13 mouse cellular contexts compared by ENCODE assay signal in the genomic region with DNA sequence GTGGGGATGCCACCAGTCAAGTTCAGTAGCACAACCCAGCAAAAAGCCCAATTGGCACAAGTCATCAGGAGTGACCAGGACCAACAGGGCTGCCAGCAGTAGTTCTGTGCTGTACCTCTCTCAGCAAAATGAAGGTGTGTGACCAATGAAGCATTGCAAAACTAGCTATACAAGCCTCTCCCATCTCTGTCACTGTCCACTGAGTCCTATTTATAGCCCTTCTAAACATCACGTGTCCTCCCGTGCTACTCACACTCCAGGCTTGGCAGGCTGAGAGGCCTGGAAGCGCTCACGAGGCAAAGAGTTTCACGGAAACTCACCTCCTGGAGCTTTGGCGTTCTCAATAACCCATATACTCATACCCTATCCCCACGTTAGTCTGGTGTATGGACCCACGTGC. TPM values are rescaled to one million over a fixed set of nuclear protein-coding genes. Genes with fewer than 3 reads are reported as not detected.
DNase-seq lines count a peak whose midpoint lies in the region; ATAC-seq and TF ChIP-seq lines count a peak whose summit lies in the region.
"Had no signal": no experiment of that assay in that cellular context is flagged by ENCODE, and none has a peak within 500 bp of the region (broad histone marks: within the 10 kb centered on the region; RNA-seq: fewer than 3 reads in every experiment).

No protein-coding gene starts in this region.

- WGBS in heart, embryonic 16.5 days, result 41% methylated on average over 8 of the region's 8 CpGs
- WGBS in kidney, postnatal 0 days, result 46% methylated on average over 8 of the region's 8 CpGs
- WGBS in forebrain, postnatal 0 days, result 84% methylated on average over 8 of the region's 8 CpGs

- H3K9me3 ChIP-seq in heart, embryonic 16.5 days (replicated peaks; ENCODE audit: control insufficient read depth, low read length), result no peaks in the 10 kb centered on the region
- no peaks in the 10 kb centered on the region for H3K9me3 ChIP-seq in kidney, postnatal 0 days (replicated peaks; ENCODE audit: low read length)
- no peaks in the 10 kb centered on the region for H3K9me3 ChIP-seq in forebrain, postnatal 0 days (ENCODE audit: low read length)
- H3K9me3 ChIP-seq: hindbrain, embryonic 13.5 days; limb, embryonic 12.5 days had no signal

- H3K4me1 ChIP-seq in heart, embryonic 16.5 days (ENCODE audit: control insufficient read depth, insufficient read depth, low read length), result no peaks in the 10 kb centered on the region
- H3K4me1 ChIP-seq in kidney, postnatal 0 days (replicated peaks; ENCODE audit: insufficient read depth, low read length), result peaks cover 5% of the 10 kb centered on the region; the same call in 1 of the 2 replicates
- no peaks in the 10 kb centered on the region for H3K4me1 ChIP-seq in forebrain, postnatal 0 days (ENCODE audit: insufficient read depth)
- H3K4me1 ChIP-seq: hindbrain, embryonic 13.5 days; limb, embryonic 12.5 days had no signal

- ATAC-seq in heart, embryonic 16.5 days (replicated peaks; ENCODE audit: extremely low read depth, insufficient read depth, low FRiP score), result peak; percentile 94
- peak; percentile 94 for ATAC-seq in kidney, postnatal 0 days (replicated peaks; ENCODE audit: low FRiP score, low read depth)
- ATAC-seq in forebrain, postnatal 0 days, result no peak
- ATAC-seq: forebrain, embryonic 14.5 days had no signal

- H3K27me3 ChIP-seq in heart, embryonic 16.5 days (ENCODE audit: control insufficient read depth, insufficient read depth, low read length), result no peaks in the 10 kb centered on the region
- no peaks in the 10 kb centered on the region for H3K27me3 ChIP-seq in kidney, postnatal 0 days (ENCODE audit: insufficient read depth, low read length)
- no peaks in the 10 kb centered on the region for H3K27me3 ChIP-seq in forebrain, postnatal 0 days (ENCODE audit: insufficient read depth, low read length)
- H3K27me3 ChIP-seq: hindbrain, embryonic 13.5 days; limb, embryonic 12.5 days had no signal

- no peak overlapping the region for H3K4me2 ChIP-seq in heart, embryonic 16.5 days (ENCODE audit: low read depth, low read length)
- H3K4me2 ChIP-seq in kidney, postnatal 0 days (ENCODE audit: low read length), result no peak overlapping the region
- H3K4me2 ChIP-seq in forebrain, postnatal 0 days (ENCODE audit: low read depth), result no peak overlapping the region
- H3K4me2 ChIP-seq: hindbrain, embryonic 13.5 days; limb, embryonic 12.5 days had no signal

- H3K27ac ChIP-seq in gastrocnemius, adult 2 months, result peak overlapping the region; percentile 75
- H3K27ac ChIP-seq in heart, embryonic 16.5 days (ENCODE audit: low read length), result peak overlapping the region; percentile 8
- H3K27ac ChIP-seq in kidney, postnatal 0 days, result peak overlapping the region; percentile 19; the same call in 1 of the 2 replicates
- no peak overlapping the region for H3K27ac ChIP-seq in forebrain, postnatal 0 days (ENCODE audit: low read depth, low read length)
- H3K27ac ChIP-seq: hindbrain, embryonic 13.5 days; limb, embryonic 12.5 days; macrophage had no signal

- 0 out of 2 replicates have a peak, but pooled peaks cover 2% of the 10 kb centered on the region for H3K36me3 ChIP-seq in heart, embryonic 16.5 days (ENCODE audit: control insufficient read depth, insufficient read depth)
- H3K36me3 ChIP-seq in kidney, postnatal 0 days (ENCODE audit: insufficient read depth, low read length), result no peaks in the 10 kb centered on the region
- H3K36me3 ChIP-seq in forebrain, postnatal 0 days (ENCODE audit: insufficient read depth), result no peaks in the 10 kb centered on the region
- H3K36me3 ChIP-seq: hindbrain, embryonic 13.5 days; limb, embryonic 12.5 days had no signal

- no peak overlapping the region for H3K4me3 ChIP-seq in gastrocnemius, adult 2 months
- H3K4me3 ChIP-seq in heart, embryonic 16.5 days (ENCODE audit: low read length), result no peak overlapping the region
- no peak overlapping the region for H3K4me3 ChIP-seq in kidney, postnatal 0 days (replicated peaks; ENCODE audit: low read depth, low read length)
- no peak overlapping the region for H3K4me3 ChIP-seq in forebrain, postnatal 0 days (ENCODE audit: low read depth, low read length)
- H3K4me3 ChIP-seq: hindbrain, embryonic 13.5 days; limb, embryonic 12.5 days had no signal

- intact Hi-C loops in gastrocnemius, adult 2 months (cut with DNase I), result loop anchor here (5.0 to 10.0 kb wide), 2 partner anchors 65 to 377 kb away; a partner anchor contains a TSS

- peak; percentile 61 for DNase-seq in gastrocnemius, adult 2 months
- DNase-seq in gastrocnemius, postnatal 25 days, result no peak
- peak; percentile 50 for DNase-seq in adrenal gland, postnatal 14 days
- DNase-seq in kidney, postnatal 0 days (ENCODE audit: low spot score), result peak; percentile 37
- no peak for DNase-seq in right cerebral cortex, postnatal 4 days
- no peak for DNase-seq in forebrain, postnatal 0 days
- no peak for DNase-seq in B cell, adult 2 months
- DNase-seq: layer of hippocampus, adult 9-11 months had no signal

- no peak for TF ChIP-seq CTCF in gastrocnemius, adult 2 months (IDR thresholded peaks at IDR 0.05)
- TF ChIP-seq CTCF in kidney, postnatal 0 days (IDR thresholded peaks at IDR 0.05; ENCODE audit: low read depth), result no peak
- no peak for TF ChIP-seq CTCF in forebrain, postnatal 0 days (IDR thresholded peaks at IDR 0.05; ENCODE audit: low read depth)

- H3K9ac ChIP-seq in heart, embryonic 16.5 days (ENCODE audit: low read length), result no peak overlapping the region
- no peak overlapping the region for H3K9ac ChIP-seq in kidney, postnatal 0 days (ENCODE audit: low read depth, low read length)
- no peak overlapping the region for H3K9ac ChIP-seq in forebrain, postnatal 0 days
- H3K9ac ChIP-seq: hindbrain, embryonic 13.5 days; limb, embryonic 12.5 days had no signal

RNA-seq across cellular contexts. Expression of a gene that starts 17.1 kb away (rescaled TPM):
- total RNA-seq in gastrocnemius, adult 2 months (2021), result 1 to 10 TPM; 3.6 to 4.3 TPM
- 1 to 10 TPM; 3.7 to 4.8 TPM for total RNA-seq in gastrocnemius, postnatal 25 days (2021)
- total RNA-seq in adrenal gland, postnatal 14 days (2021), result 16.7 and 18.4 TPM in 2 replicates
- 12.4 and 13.1 TPM in 2 replicates for polyA plus RNA-seq in heart, embryonic 16.5 days (2015; fragmentation: Nextera tagmentation; extraction: Ambion mirVana)
- 17.1 and 18.0 TPM in 2 replicates for polyA plus RNA-seq in kidney, postnatal 0 days (2015; fragmentation: Nextera tagmentation; extraction: Ambion mirVana)
- 13.3 and 13.9 TPM in 2 replicates for total RNA-seq in forebrain, postnatal 0 days (2014; rRNA removed)
- polyA plus RNA-seq in forebrain, postnatal 0 days (2015; fragmentation: Nextera tagmentation; extraction: Ambion mirVana), result 10.5 and 11.1 TPM in 2 replicates

RNA-seq across cellular contexts. Expression of a gene that starts 33.3 kb away (rescaled TPM):
- 10 to 100 TPM; 12.6 to 13.4 TPM for total RNA-seq in gastrocnemius, adult 2 months (2021)
- 10 to 100 TPM; 11.2 to 11.5 TPM for total RNA-seq in gastrocnemius, postnatal 25 days (2021)
- total RNA-seq in adrenal gland, postnatal 14 days (2021), result 49.0 and 52.0 TPM in 2 replicates
- 22.7 and 23.2 TPM in 2 replicates for polyA plus RNA-seq in heart, embryonic 16.5 days (2015; fragmentation: Nextera tagmentation; extraction: Ambion mirVana)
- 32.4 and 33.1 TPM in 2 replicates for polyA plus RNA-seq in kidney, postnatal 0 days (2015; fragmentation: Nextera tagmentation; extraction: Ambion mirVana)
- 23.2 and 26.2 TPM in 2 replicates for total RNA-seq in forebrain, postnatal 0 days (2014; rRNA removed)
- 15.7 and 19.6 TPM in 2 replicates for polyA plus RNA-seq in forebrain, postnatal 0 days (2015; fragmentation: Nextera tagmentation; extraction: Ambion mirVana)

Comparison
In these comparisons a context has a peak if more than half of its experiments do, and no peak if none do; other contexts are left out.
1. DNase-seq: peak in gastrocnemius, adult 2 months (single experiment), adrenal gland, postnatal 14 days (single experiment) and kidney, postnatal 0 days (single experiment); none in gastrocnemius, postnatal 25 days (single experiment), right cerebral cortex, postnatal 4 days (single experiment), forebrain, postnatal 0 days (single experiment) and B cell, adult 2 months (0 of 2).